Mouse (Mus musculus): ENCODE results near the gene Cpn2. TPM values are rescaled to one million over a fixed set of nuclear protein-coding genes. Genes with fewer than 3 reads are reported as not detected.

Cpn2 gene
- polyA plus RNA-seq, 1 experiment from 2014 or later, result not detected

GRCm38 (mm10) chr16:30290436-30290835 is 23.1 kb upstream of the Cpn2 start:
- TF ChIP-seq CTCF (IDR thresholded peaks at IDR 0.05; ENCODE audit: low read depth) (no peak), EP300 (optimal IDR thresholded peaks at IDR 0.05) (no peak)
- no peaks in the 10 kb centered on the region for H3K9me3 ChIP-seq (ENCODE audit: control insufficient read depth, low read length)
- 66% methylated on average over 6 of the region's 6 CpGs for WGBS
- no peak overlapping the region for H3K4me3 ChIP-seq (ENCODE audit: low read depth, low read length)
- no peak for DNase-seq (ENCODE audit: low spot score)
- H3K4me1 ChIP-seq (replicated peaks; ENCODE audit: control insufficient read depth, insufficient read depth), result no peaks in the 10 kb centered on the region
- ATAC-seq (ENCODE audit: low FRiP score, low TSS enrichment), result no peak
- no peaks in the 10 kb centered on the region for H3K27me3 ChIP-seq (ENCODE audit: control insufficient read depth, insufficient read depth, low read length)
- no peak overlapping the region for H3K27ac ChIP-seq (replicated peaks)
- H3K36me3 ChIP-seq (ENCODE audit: control insufficient read depth, insufficient read depth, low read length), result no peaks in the 10 kb centered on the region
- no peak overlapping the region for H3K4me2 ChIP-seq (replicated peaks; ENCODE audit: low read depth)
- H3K9ac ChIP-seq (ENCODE audit: low read length), result no peak overlapping the region

GRCm38 (mm10) chr16:30285701-30286100 is 18.4 kb upstream of the Cpn2 start:
- Histone ChIP-seq H3K9ac (ENCODE audit: low read length) (no peak overlapping the region), H3K4me2 (replicated peaks; ENCODE audit: low read depth) (no peak overlapping the region), H3K27me3 (ENCODE audit: control insufficient read depth, insufficient read depth, low read length) (no peaks in the 10 kb centered on the region), H3K4me1 (replicated peaks; ENCODE audit: control insufficient read depth, insufficient read depth) (no peaks in the 10 kb centered on the region), H3K27ac (replicated peaks) (no peak overlapping the region), H3K9me3 (ENCODE audit: control insufficient read depth, low read length) (no peaks in the 10 kb centered on the region), H3K4me3 (ENCODE audit: low read depth, low read length) (no peak overlapping the region), H3K36me3 (ENCODE audit: control insufficient read depth, insufficient read depth, low read length) (no peaks in the 10 kb centered on the region)
- 68% methylated on average over 4 of the region's 4 CpGs for WGBS
- TF ChIP-seq EP300 (optimal IDR thresholded peaks at IDR 0.05) (no peak), CTCF (IDR thresholded peaks at IDR 0.05; ENCODE audit: low read depth) (no peak)
- no peak for ATAC-seq (ENCODE audit: low FRiP score, low TSS enrichment)
- no peak for DNase-seq (ENCODE audit: low spot score)

GRCm38 (mm10) chr16:30283743-30284337 is 16.5 kb upstream of the Cpn2 start:
- Histone ChIP-seq H3K4me1 (replicated peaks; ENCODE audit: control insufficient read depth, insufficient read depth) (no peaks in the 10 kb centered on the region), H3K9me3 (ENCODE audit: control insufficient read depth, low read length) (no peaks in the 10 kb centered on the region), H3K4me2 (replicated peaks; ENCODE audit: low read depth) (peak overlapping the region; percentile 39), H3K27ac (replicated peaks) (no peak overlapping the region), H3K27me3 (ENCODE audit: control insufficient read depth, insufficient read depth, low read length) (no peaks in the 10 kb centered on the region), H3K36me3 (ENCODE audit: control insufficient read depth, insufficient read depth, low read length) (no peaks in the 10 kb centered on the region), H3K9ac (ENCODE audit: low read length) (no peak overlapping the region), H3K4me3 (ENCODE audit: low read depth, low read length) (no peak overlapping the region)
- DNase-seq (ENCODE audit: low spot score), result peak; percentile 77
- WGBS, result 2% methylated on average over 15 of the region's 15 CpGs
- 0 out of 2 replicates have a peak, but pooled peaks have one; percentile 46 for ATAC-seq (ENCODE audit: low FRiP score, low TSS enrichment)
- TF ChIP-seq CTCF (IDR thresholded peaks at IDR 0.05; ENCODE audit: low read depth) (peak; percentile 80), EP300 (optimal IDR thresholded peaks at IDR 0.05) (no peak)

GRCm38 (mm10) chr16:30282844-30283495 is 15.7 kb upstream of the Cpn2 start, which contains the start of gene Lrrc15:
Gene Lrrc15, minus strand, starts transcription at chr16:30283256.
- ATAC-seq (ENCODE audit: low FRiP score, low TSS enrichment) (peak; percentile 29), DNase-seq (ENCODE audit: low spot score) (peak; percentile 42)
- no peak for TF ChIP-seq EP300 (optimal IDR thresholded peaks at IDR 0.05)
- peak; percentile 54 for TF ChIP-seq CTCF (IDR thresholded peaks at IDR 0.05; ENCODE audit: low read depth)
- H3K4me1 ChIP-seq (replicated peaks; ENCODE audit: control insufficient read depth, insufficient read depth), result no peaks in the 10 kb centered on the region
- 12% methylated on average over 34 of the region's 34 CpGs for WGBS
- 0 out of 2 replicates have a peak within 1 kb of the TSS, but pooled peaks have one; percentile 5 for H3K9ac ChIP-seq (ENCODE audit: low read length)
- H3K27ac ChIP-seq (replicated peaks), result no peak within 1 kb of the TSS
- H3K27me3 ChIP-seq (ENCODE audit: control insufficient read depth, insufficient read depth, low read length), result no peaks in the 10 kb centered on the region
- H3K36me3 ChIP-seq (ENCODE audit: control insufficient read depth, insufficient read depth, low read length), result no peaks in the 10 kb centered on the region
- no peaks in the 10 kb centered on the region for H3K9me3 ChIP-seq (ENCODE audit: control insufficient read depth, low read length)
- peak within 1 kb of the TSS; percentile 23 for H3K4me3 ChIP-seq (ENCODE audit: low read depth, low read length)
- peak within 1 kb of the TSS; percentile 40 for H3K4me2 ChIP-seq (replicated peaks; ENCODE audit: low read depth)

DNA sequence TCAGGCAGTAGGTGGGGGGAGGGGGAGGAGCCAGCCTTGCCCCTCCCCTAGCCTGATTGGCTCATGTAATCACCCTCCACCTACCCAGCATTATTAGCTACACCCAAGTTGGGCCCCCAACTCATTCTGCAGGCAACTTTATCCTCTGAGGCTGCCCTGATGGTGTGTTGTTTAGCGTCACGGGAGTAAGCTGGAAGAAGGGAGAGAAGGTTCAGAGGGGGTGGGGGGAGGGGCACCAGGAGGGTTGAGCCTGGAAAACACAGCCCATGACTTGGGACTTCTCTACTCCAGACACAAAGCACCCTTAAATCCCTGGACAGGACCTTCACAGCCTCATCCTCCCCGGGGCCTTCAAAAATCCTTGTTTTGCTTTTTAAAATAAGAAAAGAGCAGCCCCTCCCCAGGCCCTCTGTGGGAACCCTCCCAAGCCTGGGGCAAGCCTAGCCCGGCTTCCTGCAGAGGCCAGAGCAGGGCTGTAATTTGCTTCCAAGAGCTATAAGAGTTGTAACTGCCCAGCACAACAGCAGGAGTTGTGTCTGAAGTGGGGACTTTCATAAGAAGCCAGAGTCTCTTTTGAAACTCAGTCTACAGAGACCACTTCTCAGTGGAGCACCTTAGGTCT is 13.5 kb upstream of the Cpn2 start:
- H3K4me3 ChIP-seq (ENCODE audit: low read depth, low read length), result no peak overlapping the region
- ATAC-seq (ENCODE audit: low FRiP score, low TSS enrichment), result peak; percentile 15; the same call in 1 of the 2 replicates
- TF ChIP-seq CTCF (IDR thresholded peaks at IDR 0.05; ENCODE audit: low read depth), result no peak
- H3K27ac ChIP-seq (replicated peaks), result no peak overlapping the region
- no peaks in the 10 kb centered on the region for H3K36me3 ChIP-seq (ENCODE audit: control insufficient read depth, insufficient read depth, low read length)
- WGBS, result 27% methylated on average over 4 of the region's 4 CpGs
- H3K9me3 ChIP-seq (ENCODE audit: control insufficient read depth, low read length), result no peaks in the 10 kb centered on the region
- no peak for DNase-seq (ENCODE audit: low spot score)
- no peak overlapping the region for H3K4me2 ChIP-seq (replicated peaks; ENCODE audit: low read depth)
- no peak overlapping the region for H3K9ac ChIP-seq (ENCODE audit: low read length)
- H3K4me1 ChIP-seq (replicated peaks; ENCODE audit: control insufficient read depth, insufficient read depth), result no peaks in the 10 kb centered on the region
- no peaks in the 10 kb centered on the region for H3K27me3 ChIP-seq (ENCODE audit: control insufficient read depth, insufficient read depth, low read length)

DNA sequence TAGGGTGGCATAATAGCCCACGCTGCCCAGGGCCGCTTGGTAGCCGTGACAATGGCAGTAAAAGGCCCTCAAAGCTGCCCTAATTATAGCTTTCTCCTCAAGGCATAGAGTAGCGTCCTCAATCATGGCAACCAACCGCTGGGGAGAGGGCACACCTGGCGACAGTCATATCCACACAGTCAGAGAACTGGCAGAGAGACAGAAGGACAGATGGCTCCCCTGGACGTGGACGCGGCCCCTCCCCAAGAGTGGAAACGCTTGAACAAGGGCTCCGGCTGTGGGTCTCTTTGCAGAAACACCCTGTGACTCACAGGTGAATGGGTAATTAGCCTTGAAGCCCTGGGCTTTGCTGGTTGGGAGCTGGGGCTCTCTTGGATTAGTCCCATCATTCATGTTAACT is 11.1 kb upstream of the Cpn2 start:
- Histone ChIP-seq H3K9me3 (ENCODE audit: control insufficient read depth, low read length) (no peaks in the 10 kb centered on the region), H3K4me3 (ENCODE audit: low read depth, low read length) (no peak overlapping the region), H3K4me1 (replicated peaks; ENCODE audit: control insufficient read depth, insufficient read depth) (no peaks in the 10 kb centered on the region), H3K4me2 (replicated peaks; ENCODE audit: low read depth) (no peak overlapping the region), H3K9ac (ENCODE audit: low read length) (no peak overlapping the region), H3K36me3 (ENCODE audit: control insufficient read depth, insufficient read depth, low read length) (no peaks in the 10 kb centered on the region), H3K27ac (replicated peaks) (no peak overlapping the region), H3K27me3 (ENCODE audit: control insufficient read depth, insufficient read depth, low read length) (no peaks in the 10 kb centered on the region)
- 66% methylated on average over 8 of the region's 11 CpGs for WGBS
- no peak for TF ChIP-seq CTCF (IDR thresholded peaks at IDR 0.05; ENCODE audit: low read depth)
- TF ChIP-seq EP300 (optimal IDR thresholded peaks at IDR 0.05), result no peak
- DNase-seq (ENCODE audit: low spot score), result no peak
- no peak for ATAC-seq (ENCODE audit: low FRiP score, low TSS enrichment)

Data from stomach, postnatal 0 days (tissue).